Mouse (Mus musculus) adrenal gland, adult (tissue): ENCODE data around the gene Zmynd19.
"Not testable (repeated sequence)": the region's sequence is repeated elsewhere in the genome, so short reads cannot be mapped to it uniquely, and the experiment has no call there.

Experiments used
- DNase-seq, 2 experiments: peaks; one replicate each; pipeline ENCODE4 v3.0.0; 2022 to 2023; ENCODE audit warnings: low spot score in 1 of 2; ENCODE audit not compliant: inconsistent age in 2 of 2

Gene Zmynd19

DNA sequence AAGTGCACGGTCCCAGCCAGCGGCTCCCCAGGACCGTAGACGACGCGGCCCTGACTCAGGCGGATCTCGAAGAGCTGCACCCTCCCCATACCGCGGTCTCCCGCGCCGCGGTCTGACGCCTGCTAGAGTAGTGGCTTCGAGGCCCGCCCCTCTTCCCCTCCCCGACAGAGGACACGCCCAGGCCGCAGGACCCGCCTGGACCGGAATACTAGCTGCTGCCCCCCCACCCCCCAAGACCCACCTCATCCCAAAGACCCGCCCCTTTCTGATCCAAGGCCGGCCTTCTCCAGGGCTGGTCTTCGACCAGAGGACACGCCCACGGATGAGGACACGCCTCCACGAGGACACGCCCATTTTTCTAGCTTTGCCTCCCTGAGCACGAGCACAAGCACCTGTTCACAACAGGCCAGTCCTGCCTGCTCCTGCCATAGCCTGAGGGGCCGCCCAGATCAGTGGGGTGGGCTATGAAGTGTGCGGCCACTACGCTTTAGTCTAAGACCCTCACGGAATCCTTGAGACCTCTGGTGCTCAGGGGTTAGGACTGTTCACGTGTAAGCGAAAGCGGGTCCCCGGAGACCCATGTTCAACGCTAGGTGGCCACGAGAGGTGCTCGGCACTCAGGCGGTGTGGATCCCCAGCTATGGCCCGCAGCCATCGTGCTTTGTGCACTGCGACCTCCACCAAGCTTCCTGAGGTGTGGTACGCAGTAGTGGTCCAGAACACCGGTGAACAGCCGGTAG lies 14.4 kb upstream of the Zmynd19 start, which contains the start of gene Arrdc1:
Gene Arrdc1, minus strand, starts transcription at position 196 of the 740 bp plus-strand sequence.
- peak; percentile 96 to 98 for DNase-seq

DNA sequence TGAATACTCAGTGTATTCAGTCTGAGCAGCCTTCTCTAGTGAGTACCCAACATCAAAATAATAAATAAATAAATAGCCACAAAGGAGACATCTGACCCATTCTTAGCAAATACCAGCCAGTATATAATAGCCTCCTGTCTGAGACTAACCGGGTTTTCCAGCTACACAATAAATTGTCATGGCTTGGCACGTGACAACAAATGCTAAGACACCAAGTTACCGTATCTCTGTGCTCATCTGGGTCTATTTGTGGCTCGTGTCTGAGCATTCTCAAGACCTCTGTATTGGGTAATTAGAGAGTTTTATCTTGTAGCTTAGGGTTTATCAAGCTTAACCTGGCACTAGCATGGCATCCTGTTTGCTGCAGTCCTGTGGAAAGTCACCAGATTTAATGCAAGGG lies 7.5 kb upstream of the Zmynd19 start:
- DNase-seq, result no peak

DNA sequence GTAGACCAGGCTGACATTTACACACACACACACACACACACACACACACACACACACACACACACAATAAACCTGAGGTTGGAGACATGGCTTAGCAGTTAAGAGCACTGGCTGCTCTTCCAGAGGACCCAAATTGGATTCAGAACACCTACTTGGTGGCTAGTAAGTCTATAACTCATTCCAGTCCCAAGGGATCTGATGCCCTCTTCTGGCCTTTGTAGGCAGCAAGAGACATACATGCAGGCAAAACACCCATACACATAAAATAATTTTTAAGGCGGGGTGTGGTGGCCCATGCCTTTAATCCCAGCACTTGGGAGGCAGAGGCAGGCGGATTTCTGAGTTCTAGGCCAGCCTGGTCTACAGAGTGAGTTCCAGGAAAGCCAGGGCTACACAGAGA lies 5.3 kb upstream of the Zmynd19 start:
- peak in 1 of 2 experiments; percentile 71 for DNase-seq

DNA sequence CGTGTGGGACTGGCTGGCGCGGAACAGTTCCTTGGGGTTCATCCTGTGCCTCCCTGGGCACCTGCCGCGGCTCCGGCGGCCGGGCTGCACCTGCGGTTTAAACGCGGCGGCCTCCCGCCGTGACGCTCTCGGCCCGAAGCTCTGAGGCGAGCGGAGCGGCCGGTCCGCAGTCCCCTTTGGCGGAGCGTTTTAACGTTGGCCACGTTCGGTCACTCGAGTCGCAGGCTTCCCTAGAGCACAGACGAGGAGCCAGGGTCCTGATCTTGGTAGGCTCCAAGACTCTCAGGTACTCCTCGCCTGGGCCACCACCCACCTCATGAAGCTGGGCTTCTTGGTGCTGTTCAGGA lies 570 bp downstream of the Zmynd19 start:
- DNase-seq, result no peak

DNA sequence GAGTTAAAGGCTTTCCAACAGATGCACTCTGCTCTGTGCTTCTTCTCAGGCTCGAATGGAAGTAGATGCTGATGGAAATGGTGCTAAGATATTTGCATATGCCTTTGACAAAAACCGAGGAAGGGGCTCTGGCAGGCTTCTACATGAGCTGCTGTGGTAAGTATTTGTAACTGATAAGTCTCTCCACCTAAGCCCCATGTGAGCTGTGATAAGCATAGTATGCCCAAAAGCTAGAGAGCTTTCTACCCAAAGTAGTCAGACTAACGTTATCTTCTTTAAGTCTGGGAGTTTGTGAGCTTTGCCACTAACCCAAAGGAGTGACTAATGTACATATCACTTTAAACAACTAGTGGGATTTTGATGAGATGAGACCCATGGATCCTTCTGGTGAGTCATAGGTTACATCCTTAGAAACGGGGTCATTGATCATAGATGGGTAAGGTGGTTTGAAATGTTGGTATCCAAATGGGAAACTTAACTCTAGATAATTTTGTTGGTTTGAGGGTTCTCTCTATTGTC lies 3.0 kb downstream of the Zmynd19 start:
- DNase-seq, result no peak

DNA sequence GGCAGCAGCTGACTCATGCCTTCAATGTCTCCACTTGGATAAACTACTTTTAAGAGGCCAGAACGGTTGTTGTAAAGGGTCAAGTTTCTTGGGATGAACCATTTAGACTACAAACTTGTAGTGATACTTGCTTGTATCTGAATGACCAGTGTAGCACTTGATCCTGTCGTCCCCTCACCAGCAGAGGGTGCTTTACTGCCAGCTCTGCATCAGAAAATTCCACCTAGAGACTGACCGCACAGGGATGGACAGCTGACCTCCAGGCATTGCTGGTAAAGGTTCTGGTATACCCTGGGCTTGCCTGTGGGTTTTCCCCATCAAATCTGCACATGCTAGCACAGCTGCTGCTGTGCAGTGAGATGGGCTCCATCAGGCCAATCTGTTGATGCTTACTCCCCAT lies 11.3 kb downstream of the Zmynd19 start:
- DNase-seq, result peak; percentile 52 to 83

DNA sequence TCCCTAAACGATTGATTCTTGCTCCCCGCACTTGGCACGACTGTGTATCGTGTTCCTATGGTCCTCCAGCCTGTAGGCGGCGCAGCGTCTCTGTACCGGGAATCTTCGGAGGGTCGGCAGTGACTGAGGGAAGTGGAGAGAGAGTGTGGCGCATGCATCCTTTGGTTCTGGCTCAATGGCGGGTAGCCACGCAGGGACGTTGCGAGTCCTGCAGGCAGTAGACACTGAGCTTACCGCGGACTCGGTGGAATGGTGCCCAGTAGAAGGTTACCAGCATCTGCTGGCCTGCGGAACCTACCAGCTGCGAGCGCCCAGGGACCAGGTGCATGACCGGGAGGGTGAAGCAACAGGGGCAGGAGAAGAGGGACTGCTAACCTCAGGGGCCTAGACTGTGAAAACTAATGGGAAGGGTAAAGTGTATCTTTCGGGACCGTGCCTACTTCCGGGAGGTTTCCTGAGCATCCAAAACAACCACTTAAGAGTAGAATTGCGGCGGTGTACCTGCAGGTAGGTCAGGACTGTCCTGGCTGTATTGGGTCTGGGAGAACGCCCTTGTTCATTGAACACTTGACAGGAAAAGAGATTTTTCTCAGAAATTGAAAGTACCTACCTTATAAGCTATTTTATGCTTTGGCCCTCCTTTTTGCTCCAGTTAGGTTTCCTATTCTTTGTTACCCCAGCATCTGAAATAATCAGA lies 12.9 kb downstream of the Zmynd19 start, which contains the start of gene Dph7:
Gene Dph7, plus strand, starts transcription at position 97 of the 697 bp plus-strand sequence.
- DNase-seq, result peak; percentile 84 to 95

DNA sequence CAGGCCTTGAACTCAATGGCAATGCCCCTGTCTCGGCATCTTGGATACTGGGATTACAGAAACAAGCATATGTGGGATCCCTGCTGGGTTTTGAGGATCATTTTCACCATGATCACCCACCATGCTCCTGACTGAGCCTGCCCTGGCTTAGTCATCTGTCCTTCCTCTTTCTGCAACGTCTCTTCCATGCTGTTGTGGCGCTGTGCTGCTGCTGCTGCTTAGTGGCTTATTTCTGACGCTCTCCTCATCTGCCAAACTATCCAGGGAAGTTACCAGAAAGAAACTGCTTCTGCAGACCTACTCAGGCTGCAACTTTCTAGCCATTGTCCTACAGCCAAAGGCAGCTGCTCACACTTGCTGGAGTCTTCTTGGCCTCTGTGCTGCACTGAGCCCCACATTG lies 20.8 kb downstream of the Zmynd19 start:
- no peak for DNase-seq

DNA sequence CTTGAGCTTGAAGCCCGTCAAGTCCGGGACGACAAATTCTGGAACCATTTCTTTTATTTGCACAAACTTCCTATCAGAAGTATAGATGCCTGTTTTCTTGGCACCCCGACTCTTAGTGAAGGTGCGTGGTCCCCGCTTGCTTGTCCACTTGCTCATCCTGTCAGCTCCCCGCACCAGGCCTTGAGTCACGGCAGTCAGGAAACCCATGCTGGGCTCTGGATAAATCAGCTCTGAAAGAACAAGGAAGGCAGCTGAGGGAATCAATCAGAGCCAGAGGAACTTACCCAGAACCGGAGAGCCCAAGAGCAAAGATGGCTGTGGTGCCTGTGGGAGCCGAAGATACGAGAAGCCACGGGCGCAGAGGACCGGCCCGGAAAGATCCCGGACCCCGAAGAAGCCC lies 24.9 kb downstream of the Zmynd19 start:
- DNase-seq, result not testable (repeated sequence)

DNA sequence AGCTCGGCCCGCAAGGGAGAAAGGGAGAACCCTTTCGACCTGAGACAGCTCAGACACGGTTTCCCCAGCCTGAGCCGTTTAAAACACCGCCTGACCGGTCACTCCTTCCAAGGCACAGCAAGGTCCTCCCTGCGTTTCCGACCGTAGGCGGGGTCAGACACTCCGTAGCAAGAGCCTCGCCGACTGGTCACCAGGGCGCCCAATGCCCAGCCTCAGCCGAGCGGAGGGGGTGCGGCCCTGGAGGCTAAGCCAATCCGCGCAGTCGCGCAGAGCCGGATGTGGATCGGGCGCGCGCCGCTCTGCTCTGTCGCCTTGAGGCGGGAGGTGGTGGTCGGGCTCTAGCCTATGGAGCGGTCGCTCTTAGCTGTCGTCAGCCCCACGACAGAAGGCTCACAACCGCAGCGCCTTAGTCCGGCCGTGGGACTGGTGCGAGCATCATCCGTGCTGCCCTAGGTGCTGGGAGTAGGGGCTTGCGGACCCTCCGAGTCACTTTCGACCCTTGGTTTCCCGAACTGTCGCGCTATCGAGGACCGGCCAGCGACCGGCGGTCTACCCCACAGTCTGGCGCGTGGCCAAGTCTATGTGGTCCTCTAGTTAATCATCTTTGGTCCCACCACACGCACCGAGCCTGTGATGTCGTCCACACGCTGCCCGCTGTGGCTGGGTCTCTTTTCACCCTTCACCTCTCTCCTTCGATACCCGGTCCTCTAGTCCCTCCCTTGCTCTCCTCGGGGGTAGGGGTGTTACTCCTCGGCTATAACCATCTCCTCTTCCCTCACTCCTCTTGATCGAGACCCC lies 25.5 kb downstream of the Zmynd19 start, which contains the start of gene Mrpl41:
Gene Mrpl41, minus strand, starts transcription at position 193 of the 798 bp plus-strand sequence.
- DNase-seq, result peak; percentile 98

DNA sequence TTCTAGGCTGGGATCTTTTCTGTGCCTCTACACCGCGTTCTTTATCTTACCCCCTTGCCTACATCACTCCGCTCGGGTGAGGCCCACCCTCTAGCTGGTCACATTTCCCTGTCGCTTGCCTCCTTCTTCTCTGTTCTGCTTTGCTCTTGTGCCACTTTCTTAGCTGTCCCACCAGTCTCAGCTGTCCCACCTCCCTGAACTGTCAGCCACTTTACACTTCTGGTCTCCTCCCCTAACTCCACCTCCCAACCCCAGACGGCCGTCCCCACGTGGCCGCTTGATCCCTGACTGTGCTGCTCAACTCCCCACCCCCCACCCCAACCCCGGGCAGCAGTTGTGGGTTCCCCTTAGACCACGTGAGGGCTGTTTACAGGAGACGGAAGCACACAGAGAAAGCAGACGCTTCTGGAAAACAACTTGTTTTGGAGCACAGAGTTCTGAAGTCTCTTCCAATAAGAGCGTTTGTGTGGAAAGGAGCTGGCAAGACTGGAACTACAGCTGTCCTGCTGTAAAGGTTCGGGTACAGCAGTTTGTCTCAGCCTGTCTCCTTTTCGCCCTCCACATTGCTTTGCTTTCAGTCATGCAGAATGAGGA lies 26.2 kb downstream of the Zmynd19 start, which contains the start of gene Pnpla7:
Gene Pnpla7, plus strand, starts transcription at position 330 of the 594 bp plus-strand sequence.
- DNase-seq, result peak; percentile 89 to 95

DNA sequence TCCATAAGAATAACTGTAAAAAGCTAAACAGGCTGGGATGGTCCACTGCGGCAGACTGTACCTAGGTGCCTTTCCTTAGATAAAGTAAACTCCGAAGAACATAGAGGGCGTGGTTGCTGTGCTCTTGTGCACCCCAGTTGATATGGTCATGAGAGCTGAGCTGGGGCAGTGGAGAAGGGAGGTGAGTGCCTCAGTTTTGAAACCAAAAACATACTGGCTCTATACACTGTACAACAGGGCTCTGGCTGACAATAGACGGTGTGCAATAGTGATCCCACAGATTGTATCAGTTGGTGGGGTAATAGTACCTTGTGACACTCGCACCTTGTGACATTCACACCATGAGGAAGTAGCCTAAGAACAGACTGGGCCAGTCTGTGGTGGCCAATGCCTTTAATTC lies 27.4 kb downstream of the Zmynd19 start:
- DNase-seq, result no peak

DNA sequence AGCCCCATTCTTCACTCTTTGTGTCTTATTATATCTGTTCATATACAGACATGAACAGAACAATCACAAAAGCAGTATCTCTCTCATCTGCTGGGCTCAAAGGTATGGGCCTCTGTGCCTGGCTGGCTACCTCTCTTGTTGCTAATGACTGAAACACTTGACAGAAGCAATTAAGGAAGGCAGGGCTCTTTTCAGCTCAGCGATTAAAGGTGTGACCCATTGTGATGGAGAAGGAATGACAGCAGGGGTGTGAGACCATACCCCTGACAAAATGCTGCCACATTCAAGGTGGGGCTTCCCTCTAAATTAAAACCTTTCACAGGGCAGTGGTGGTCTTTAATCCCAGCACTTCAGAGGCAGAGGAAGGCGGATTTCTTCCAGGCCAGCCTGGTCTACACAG lies 38.2 kb downstream of the Zmynd19 start:
- no peak for DNase-seq

DNA sequence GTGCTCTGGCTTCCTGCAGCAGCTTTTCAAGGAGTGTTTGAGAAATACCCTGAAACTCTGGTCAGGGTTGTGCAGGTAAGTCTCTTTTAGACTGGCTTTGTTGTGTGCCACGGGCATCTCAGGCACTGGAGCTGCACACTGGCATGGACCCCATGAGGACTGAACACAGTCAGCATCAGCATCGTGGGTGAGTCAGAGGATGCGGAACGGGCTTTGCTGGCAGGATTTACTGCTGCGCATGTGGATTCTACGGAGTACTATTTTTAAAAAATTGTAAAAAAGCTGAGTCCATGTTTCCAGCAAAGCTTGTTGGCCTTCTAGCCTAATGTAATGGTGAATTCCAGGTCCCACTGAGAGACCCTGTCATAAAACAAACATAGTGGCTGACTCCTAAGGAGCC lies 45.7 kb downstream of the Zmynd19 start:
- DNase-seq, result peak; percentile 64 to 75

DNA sequence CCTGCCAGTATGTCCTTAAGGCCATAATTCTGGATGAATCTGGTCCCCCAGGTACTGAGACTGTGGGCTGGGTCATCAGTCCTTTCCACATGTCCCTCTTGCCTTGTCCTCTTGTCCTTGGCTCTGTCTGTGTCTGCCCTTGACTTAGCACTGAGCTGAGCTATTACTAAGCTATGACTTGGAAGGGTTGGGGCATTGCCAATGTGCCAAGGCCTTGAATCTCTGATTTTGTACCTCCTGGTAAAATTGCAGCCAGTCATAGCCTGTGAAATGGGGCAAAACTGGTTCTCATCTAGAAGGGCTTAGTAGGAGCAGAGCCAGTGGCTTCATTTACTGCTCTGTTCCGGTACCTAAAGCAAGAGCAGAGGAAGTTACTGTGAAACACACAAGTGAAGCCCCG lies 46.9 kb downstream of the Zmynd19 start:
- peak; percentile 92 to 95 for DNase-seq

DNA sequence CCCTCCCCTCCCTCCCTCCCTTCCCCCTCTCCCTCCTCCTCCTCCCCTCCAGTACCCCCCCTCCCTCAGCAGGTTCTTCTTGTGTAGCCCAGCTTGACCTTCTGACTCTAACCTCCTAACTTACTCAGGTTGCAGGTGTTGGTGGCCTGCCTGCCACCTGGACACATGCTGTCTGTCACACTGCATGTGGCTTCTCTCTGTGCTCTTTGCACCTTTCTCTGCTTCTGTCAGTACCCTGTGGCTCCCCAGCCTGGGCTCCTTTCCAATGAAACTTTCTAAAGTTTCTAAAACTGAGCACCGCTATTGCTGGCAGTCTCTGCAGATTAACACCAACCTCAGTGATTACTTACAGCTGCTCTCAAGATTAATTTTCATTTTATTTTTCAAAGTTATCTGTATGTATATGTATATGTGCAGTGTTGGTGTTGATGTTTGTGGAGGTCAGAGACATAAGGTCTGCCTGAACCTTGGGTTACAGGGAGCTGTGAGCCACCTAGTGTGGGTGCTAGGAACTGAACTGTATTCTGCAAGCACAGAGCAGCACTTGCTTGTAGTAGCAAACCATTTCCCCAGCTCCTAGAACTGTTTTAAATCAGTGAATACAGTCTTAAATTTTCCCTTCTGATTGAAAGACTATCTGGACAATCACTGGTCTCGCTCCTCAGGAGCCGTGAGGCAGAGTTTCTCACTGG lies 51.1 kb downstream of the Zmynd19 start:
- DNase-seq, result peak; percentile 49 to 81

DNA sequence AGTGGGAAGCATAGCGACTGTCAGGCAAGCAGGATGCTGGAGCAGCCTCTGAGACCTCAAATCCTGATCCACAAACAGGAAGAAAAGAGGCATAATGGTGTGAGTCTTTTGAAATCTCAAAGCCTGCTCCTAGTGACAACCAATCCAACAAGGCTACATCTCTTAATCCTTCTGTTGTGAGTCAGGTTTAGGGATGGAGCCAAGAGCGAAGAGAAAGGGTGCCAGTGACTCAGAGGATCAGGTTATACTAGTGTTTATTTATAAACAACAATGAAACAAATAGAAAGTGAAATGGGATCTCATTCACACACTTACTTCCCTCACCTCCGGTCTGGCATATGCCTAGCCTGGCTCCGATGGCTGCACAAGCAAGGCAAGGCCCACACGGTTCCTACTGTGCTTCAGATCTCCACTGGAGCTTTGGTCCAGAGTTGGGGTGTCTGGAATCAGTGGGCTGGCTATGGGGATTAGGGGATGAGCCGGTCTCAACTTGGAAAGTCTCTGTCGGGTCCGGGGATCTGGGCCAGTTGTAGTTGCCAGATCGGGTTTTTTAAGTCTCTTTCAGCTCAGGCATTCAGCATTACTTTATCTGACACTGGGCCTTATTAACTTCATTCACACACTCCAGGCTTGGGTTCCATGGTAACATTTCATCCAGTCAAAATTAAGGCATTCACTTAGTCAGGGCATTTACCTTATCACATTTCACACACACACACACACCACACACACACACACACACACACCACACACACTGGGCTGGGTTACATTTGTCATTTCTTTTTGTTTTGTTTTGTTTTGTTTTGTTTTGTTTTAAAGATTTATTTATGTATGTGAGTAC lies 54.6 kb downstream of the Zmynd19 start:
- no peak for DNase-seq

DNA sequence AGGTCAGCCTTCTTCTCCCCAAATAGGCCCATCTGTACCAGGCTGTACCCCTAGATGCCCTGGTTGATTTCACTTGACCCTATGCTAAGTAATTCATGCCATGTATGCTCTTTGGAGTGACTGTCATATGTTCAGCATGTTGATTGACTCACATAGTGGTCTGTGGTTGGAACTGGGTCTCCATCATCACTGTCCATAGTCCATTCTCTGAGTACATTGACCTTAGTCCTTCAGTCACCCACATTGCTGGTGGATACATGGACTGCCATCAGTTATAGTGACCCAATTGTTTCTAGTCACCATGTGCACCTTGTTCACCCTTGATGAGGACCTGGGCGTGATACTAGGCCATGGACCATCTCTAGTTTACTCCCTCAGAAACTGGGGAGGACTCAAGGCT lies 57.2 kb downstream of the Zmynd19 start:
- no peak for DNase-seq

DNA sequence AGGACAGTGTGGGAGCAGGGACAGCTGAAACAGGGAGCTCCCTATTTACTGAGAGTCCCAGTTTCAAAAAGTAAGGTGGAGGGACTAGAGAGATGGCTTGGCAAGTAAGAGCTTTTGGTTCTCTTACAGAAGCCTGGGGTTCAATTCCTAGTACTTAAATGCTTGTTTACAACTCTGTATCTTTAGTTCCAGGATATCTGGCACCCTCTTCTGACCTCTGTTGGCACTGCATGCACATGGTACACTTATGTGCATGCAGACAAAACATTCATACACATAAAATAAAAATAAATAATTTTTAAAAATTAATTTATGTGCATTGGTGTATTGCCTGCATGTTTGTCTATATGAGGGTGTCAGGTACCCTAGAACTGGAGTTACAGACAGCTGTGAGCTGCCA lies 58.7 kb downstream of the Zmynd19 start:
- DNase-seq, result no peak
